Mouse (Mus musculus): ENCODE results near the gene Iffo1.
A peak's percentile ranks its signal among the peaks of the same experiment; 100 is the strongest.
"Not testable (repeated sequence)": the region's sequence is repeated elsewhere in the genome, so short reads cannot be mapped to it uniquely, and the experiment has no call there.

Iffo1 gene

DNA sequence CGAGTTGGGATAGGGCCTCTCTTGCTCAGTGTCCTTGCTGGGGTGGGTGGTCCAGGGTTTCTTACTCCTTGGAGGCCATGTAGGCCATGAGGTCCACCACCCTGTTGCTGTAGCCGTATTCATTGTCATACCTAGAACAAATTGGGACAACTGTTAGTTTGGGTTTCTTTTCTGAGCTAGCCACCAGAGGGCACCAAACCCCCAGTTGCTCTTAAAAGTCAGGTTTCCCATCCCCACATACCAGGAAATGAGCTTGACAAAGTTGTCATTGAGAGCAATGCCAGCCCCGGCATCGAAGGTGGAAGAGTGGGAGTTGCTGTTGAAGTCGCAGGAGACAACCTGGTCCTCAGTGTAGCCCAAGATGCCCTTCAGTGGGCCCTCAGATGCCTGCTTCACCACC lies 16.9 kb downstream of the Iffo1 start:
- DNase-seq (ENCODE audit: low spot score): peak; percentile 83

DNA sequence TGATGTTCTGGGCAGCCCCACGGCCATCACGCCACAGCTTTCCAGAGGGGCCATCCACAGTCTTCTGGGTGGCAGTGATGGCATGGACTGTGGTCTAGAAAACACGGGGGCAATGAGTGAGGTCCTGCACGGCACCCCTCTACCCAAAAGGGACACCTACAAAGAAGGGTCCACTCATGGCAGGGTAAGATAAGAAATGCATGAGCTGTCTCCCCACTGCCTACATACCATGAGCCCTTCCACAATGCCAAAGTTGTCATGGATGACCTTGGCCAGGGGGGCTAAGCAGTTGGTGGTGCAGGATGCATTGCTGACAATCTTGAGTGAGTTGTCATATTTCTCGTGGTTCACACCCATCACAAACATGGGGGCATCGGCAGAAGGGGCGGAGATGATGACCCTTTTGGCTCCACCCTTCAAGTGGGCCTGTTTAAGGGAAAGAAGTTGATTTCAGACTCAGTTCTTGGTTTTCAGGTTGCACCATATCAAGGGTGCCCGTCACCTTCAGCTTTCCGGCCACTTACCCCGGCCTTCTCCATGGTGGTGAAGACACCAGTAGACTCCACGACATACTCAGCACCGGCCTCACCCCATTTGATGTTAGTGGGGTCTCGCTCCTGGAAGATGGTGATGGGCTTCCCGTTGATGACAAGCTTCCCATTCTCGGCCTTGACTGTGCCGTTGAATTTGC lies 17.7 kb downstream of the Iffo1 start:
- DNase-seq (ENCODE audit: low spot score): not testable (repeated sequence)

DNA sequence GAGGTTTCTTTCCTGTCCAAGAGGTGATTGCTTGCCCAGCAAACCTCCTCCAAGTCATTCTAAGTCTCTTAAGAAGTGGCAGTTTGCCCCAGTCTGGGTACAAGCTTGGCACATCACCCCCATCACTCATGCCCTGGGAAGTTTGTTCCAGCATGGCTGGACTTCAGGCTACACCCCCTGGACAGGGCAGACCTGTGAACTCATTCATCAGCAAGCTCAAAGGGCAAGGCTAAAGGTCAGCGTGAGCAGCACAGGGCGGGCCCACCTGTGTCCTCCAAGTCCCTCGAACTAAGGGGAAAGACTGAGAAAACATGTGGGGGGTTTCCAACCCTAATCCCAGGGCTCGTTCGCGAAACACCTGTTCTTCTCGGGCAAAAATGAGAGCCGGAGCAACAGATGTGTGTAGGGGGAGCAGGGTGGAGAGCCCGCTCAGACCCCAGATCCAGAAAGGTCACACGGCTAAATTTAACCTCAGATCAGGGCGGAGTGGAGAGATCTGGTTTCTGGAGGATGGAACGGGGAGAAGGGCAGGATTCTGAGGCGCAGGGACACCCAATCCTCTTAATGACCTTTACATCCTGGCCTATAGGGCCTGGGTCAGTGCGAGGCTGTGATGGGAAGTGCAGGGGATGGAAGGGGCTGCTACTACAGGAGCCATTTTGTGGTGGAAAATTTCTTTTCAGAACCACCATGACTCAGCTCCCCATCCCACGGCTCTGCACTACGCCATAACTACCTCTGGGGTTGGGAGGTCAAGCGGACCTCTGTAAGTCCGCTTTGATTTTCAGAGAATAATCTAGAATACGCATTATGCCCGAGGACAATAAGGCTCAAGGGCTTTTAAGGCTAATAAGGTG lies 19.0 kb downstream of the Iffo1 start:
- DNase-seq (ENCODE audit: low spot score): no peak

DNA sequence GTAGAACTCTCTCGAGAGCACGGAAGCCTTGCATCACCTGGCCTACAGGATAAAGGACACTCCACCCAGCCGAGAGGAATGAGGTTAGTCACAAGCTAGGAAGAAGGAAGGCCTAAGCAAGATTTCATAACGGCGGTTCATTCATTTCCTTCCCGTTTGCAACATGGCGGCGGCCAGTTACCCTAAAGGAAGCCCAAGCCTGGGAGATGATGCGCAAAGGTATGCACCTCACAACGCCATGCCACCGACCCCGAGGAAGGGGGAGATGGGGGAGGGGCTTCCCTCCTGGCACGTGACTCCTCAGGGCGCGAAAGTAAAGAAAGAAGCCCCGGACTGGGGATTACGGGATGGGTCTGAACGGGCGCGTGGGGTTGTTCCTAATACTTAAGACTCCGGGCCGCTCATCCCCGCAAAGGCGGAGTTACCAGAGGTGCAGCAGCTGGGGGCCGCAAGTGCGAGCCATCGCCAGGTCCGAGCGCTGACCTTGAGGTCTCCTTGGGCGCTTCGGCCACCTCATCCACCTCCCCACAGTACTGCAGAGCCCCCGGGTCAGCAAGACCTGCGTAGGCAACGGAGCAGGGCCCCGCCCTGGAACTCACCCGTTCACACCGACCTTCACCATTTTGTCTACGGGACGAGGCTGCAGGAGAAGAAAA lies 19.8 kb downstream of the Iffo1 start:
- DNase-seq (ENCODE audit: low spot score): peak; percentile 80

DNA sequence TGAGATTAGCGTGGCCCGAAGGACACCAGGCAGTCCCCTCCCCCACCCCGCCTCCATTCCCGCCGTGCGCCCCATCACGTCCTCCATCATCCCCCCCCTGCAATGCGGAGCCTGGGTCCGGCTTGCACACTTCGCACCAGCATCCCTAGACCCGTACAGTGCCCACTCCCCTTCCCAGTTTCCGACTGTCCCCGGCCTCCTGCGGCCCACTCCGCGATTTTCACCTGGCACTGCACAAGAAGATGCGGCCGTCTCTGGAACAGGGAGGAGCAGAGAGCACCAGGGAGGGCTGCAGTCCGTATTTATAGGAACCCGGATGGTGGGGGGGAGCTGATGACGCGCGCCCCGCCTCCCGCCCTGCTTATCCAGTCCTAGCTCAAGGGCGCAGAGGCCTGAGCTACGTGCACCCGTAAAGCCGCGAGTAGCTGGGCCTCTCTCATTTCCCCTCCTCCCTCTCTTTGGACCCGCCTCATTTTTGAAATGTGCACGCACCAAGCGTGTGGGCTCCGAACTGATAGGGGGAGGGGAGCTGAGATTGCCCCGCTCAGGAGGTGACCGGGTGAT lies 20.4 kb downstream of the Iffo1 start:
- DNase-seq (ENCODE audit: low spot score): peak; percentile 96

DNA sequence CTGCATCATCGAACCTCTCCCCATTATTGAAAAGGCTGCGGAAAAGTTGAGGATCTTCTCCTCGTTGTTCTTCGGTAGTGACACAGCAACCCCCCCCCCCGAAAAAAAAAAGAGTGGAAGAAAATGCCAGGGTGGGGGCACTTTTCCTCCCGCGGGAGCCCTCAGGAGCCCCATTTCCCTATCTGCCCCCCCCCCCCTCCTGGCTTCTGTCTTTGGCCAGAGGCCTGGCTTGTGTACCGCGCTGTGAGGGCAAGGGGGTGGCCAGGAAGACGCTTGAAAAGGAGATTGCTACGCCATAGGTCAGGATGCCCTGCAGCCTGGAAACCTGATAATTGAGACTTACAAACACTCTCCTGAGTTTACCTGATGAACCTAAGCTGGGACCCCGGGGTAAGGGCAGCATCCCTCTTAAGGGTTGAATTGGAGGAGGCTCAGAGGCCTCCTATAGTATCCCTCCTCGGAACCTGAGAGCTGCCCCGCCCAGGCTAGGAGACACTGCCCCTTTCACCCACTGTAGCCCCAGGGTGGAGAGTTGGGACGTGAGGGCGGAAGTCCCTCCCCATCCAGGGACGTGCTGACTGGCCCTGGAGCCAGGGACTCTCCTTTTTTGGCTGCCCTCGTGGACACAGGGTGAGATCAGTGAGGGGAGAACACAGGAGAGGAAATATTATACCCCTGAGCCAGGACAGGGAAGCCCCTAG lies 21.2 kb downstream of the Iffo1 start, which contains the start of gene Gapdh:
Gene Gapdh (minus strand): TSS at position 417 of the 701 bp plus-strand sequence.
- peak; percentile 79 for DNase-seq (ENCODE audit: low spot score)

DNA sequence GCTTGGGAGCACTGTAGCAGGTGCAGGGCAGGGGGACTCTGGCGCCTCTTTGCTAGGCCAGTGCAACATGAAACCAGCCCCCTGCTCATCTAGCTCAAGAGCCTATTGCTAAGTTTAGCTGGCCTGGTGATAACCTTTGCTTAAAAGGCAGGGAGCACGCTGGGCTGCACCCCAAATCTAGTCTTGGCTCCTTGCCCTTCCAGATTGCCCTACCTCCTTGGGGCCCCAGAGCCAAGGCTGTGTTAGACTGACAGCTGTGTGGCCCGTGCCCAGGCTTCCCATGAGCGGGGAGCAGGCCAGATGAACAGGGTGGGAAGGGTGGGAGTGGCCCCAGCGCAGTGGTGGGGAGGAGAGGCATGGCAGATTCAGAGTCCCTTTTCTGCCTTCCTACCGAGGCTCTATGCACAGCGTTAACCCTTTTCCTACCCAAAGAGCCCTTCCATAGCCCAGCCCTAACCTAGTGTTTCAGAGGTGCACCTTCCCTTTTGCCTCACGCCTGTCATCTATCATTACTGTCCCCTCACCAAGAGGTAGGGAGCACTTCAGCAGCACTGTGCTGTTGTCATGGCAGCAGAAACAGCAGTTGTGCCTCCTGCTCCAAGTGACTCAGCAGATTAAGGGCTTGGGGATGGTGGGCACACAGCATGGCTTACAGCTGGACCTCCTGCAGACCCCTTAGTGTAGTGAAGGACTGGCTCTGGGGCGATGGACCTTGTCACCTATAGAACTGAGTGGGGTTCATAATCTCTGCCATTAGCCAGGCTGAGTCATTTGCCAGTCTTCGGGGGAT lies 22.0 kb downstream of the Iffo1 start:
- peak; percentile 48 for DNase-seq (ENCODE audit: low spot score)

DNA sequence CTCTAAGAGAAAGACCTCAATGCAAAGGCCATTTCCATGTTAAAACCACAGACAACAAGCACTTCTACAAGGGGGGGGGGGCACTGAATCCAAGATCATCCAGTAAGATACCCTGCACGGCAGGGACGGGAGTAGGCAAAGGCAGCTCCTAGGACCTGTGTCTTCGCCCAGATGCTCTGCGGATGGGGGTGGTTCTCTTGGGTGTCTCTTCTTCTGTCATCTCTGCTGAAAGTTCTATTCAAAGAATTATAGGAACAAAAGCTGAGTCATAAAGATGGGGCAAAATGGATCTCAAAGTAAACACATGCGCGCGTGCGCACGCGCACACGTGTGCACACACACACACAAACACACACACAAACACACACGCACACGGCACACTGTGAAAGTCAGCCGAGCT lies 23.0 kb downstream of the Iffo1 start:
- no peak for DNase-seq (ENCODE audit: low spot score)

DNA sequence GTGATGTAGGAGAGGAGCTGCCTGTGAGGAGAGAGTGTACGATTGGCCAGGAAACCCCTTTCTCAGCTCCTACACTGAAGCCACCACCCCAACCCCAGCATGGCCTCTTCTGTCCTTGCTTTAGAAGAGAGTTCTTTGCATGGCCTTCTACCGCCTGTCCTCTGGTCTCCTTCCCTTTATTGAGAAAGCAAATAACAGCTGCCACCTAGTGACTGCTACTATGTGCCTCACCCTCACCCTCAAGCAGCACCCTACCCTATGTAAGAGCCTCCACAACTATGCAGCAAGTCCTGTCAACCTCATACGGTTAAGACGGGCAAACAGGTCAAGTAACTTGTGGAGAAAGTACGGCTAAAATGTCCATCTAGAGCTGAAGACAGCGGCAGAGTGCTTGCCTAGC lies 25.2 kb downstream of the Iffo1 start:
- DNase-seq (ENCODE audit: low spot score): no peak

DNA sequence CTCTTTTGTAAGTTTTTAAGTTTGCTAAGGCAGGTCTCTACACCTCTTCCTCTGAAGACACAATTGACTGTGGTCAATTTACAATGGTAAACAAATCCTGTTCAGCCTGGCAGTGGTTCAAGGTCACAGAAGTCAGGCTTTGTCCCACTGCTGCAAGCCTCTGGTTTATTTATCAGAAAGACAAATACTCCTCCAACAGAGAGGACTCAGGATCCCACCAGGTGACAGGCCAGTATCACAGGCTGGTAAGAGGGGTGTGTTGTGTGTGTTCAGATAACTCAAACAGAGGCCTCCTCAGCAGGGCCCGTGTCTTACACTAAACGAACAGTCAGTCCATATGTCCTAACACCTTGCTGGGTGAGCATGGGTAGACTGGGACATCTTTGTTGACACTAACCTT lies 27.4 kb downstream of the Iffo1 start:
- no peak for DNase-seq (ENCODE audit: low spot score)

DNA sequence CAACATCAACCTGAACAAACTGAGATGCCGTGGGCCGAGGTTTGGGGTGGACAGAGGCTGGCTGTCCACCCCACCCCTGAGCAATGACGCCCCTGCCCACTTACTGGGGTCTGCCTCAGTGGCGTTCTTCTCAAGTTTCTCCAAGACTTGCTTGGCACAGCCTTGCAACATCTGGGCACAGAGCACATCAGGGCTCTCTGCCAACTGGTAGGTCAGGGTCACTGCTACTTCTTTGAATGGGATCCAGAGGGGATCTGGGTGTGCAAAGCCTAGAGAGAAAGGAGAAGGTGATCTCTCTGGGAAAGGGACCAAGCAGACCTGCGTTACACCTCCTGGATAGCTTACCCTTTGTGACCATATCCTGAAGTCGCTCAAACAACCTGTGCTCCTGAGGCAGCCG lies 28.2 kb downstream of the Iffo1 start:
- DNase-seq (ENCODE audit: low spot score): no peak

DNA sequence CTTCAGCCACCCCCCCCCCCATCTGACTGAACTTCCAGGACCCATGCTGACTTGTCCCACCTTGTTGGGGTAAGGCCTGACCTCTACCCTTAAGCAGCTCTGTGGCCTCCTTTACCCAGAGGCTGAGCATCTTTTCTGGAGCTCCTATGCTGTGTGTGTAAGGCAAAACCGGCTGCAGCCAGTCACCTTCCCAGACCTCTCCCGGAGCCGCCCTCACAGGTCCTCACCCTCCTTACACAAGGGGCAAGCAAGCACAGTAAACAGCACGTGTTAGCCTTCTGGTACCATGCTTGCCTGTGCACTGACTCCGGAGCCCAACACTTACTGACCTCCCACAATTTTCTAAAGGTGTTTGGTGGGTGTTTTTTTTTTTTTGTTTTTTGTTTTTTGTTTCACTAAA lies 30.4 kb downstream of the Iffo1 start:
- no peak for DNase-seq (ENCODE audit: low spot score)

DNA sequence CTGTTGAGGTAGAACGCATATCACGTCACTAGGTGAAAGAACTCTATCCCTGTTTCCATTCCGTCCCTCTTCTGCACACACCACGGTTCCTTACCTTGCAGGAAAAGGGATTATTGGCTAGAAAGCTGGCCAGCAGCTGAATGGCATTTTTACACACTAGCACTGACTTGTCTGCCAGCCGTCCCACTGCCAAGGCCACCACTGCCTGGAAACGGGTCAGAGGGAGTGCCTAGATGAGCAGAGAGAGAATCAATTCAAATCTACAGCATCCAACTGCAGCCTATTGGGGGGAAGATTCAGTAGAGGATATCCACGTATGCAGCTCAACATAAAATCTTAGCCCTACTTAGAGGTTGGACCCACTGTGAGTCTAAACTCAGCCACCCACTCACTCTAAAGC lies 34.6 kb downstream of the Iffo1 start:
- DNase-seq (ENCODE audit: low spot score): no peak

DNA sequence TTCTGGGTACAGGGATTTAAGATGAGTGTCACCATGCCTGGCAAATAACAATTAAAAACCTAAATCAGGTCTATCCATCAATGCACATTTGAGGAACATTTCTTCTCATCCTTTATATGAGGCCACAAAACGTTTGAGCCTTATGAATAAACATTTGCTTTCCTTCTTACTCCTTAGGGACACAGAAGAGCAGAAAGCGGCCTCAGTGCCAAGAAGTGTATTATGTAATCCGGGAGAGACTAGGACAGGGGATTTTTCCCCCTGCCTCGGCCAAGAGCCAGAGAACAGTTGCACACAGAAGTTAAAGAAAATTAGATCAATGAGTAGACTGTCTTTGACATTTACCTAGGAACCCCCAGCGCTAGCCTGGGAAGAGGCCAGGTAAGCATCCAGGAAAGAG lies 37.1 kb downstream of the Iffo1 start:
- DNase-seq (ENCODE audit: low spot score): no peak

DNA sequence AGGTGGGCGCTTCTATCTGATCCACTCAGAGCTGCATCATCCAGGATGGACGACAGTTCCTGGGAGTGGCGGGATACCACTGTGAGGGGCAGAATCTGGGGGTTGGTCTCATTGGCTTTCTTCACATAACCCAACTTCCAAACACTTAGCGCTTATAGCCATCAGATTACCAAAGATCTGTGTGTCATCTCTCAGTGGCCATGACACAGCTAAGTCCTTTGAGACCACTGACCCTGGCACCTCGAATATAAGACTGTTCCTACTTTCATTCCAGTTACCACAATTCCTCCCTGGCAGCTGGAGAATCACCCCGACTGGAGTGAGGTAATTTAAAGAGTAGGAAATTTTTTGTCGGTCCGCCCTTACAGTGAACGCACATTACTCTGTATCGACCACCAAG lies 41.2 kb downstream of the Iffo1 start:
- no peak for DNase-seq (ENCODE audit: low spot score)

DNA sequence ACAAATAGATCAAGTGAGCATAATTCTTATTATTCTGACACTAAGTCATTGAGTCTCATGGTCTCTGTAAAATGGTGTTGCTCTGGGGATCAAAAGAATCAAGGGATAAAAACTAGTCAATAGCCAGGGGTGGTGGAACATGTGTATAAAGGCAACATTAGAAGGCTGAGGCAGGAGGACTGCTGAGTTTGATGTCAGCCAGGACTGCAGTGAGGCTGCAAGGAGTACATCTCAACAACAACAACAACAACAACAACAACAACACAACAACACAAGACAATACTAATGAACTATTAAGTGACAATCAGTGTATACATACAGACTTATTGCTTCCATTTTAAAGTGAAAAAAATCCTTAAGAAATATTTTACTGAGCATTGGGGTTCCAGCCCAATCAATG lies 45.8 kb downstream of the Iffo1 start:
- no peak for DNase-seq (ENCODE audit: low spot score)

DNA sequence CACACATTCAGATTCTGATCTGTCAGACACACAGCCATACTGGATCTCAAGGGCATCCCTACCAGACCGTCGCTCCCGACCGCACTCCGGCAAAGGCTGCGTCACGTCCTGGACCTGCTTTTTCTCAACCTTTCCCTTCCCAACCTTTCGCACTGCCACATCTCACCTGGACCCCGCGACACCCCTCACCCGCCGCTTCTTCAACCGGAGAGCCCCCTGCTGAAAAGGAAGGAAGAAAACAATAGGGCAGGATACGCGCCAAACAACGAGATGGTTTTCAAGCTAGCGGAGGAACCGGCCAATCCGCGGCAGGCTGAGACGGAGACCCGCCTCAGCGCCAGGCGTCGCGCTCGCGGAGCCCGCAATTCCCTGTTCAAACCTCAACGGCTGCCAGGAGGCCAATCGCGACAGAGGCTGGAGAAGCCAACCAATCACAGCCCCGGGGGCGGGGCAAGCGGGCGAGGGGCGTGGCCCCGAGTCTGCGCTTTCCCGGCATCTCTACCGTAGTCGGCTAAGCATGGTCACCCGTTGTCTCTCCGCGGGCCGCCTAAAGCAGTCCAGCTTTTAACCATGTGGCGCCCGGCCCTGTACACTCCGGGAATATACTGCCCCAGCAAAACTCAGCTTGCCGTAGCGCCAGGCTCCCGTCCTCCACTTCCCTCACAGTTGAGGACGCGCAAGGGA lies 46.4 kb downstream of the Iffo1 start, which contains the start of the genes Ncapd2 and Mrpl51:
Gene Ncapd2 (minus strand): TSS at position 370 of the 684 bp plus-strand sequence.
Gene Mrpl51 (plus strand): TSS at position 470 of the 684 bp plus-strand sequence.
- DNase-seq (ENCODE audit: low spot score): peak; percentile 99

DNA sequence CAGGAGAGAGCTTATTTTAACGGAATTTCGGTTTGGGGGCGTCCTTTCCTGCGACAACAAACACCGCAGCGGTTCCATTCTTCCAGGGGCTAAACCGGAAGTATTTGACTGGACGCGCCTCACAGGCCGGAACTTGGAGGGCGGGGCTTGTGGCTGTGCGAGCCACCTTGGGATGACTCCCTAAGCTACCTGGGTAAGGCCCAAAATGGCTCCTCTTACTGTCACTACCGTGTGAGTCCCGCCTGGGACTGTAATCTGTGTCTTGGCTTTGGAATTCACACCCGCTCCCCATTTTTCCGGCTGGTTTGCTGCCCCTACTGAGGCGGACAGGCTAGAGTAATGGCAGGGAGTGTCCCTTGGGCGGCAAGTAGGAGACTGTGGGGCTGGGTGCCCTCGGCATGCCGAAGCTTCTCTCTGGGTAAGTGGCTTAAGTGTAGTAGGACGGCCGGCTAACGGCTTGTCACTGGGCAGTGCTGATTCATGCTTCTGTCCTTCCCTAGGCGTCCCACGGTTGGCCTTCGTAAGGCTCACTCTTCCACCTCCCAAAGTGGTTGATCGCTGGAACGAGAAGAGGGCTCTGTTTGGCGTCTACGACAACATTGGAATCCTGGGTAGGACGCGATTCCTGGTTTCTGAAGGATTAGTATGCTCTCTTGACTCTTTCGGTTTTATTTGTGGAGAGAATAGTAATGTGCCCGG lies 47.1 kb downstream of the Iffo1 start:
- DNase-seq (ENCODE audit: low spot score): peak; percentile 95

DNA sequence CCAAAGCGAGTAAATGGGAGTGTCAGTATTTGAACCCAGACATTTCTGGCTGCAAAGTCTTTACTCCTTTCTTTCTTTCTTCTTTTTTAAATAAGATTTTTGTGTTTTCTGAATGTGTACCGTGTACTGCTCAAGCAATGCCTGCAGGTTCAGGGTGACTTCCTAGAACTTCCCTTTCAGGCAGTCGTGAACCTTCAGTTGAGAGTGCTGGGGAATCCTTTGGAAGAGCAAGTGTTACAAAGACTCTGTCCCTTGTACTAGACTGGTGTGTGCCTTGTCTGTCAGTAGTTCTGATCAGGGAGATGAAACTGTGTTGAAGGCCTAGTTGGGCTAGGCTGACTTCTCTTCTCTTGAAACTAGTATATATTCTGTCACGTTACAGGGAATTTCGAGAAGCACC lies 47.8 kb downstream of the Iffo1 start:
- DNase-seq (ENCODE audit: low spot score): no peak

DNA sequence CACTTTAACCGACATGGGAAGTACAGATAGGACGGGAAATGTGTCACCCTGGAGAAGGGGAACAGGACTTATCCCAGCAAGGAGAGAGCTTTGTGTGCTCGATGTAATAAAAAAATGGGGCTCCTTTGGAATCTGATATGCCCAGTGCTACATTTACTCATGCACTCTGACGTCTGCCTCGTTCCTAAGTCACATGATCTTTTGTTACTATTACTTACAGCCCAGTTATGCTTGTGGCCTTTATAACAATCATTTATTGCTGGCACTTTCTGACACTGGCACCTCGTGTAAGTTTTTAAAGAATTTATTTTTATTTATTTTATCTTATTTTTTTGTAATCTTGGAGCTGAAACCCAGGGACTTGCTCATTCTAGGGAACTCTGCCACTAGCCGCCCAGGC lies 48.3 kb downstream of the Iffo1 start:
- DNase-seq (ENCODE audit: low spot score): no peak
